Mouse (Mus musculus) G1E (cell line): Measurements from ENCODE around the gene Dnajc6. TPM values are rescaled to one million over a fixed set of nuclear protein-coding genes. Genes with fewer than 3 reads are reported as not detected.

Experiments used
- ATAC-seq: 2 replicates; pipeline ENCODE4 v1.8.0; 2016; ENCODE audit warnings: mild to moderate bottlenecking; ENCODE audit not compliant: insufficient number of reproducible peaks, poor library complexity, low FRiP score, severe bottlenecking; ENCODE audit errors: extremely low read depth
- DNase-seq: peaks from one replicate; pipeline ENCODE4 v3.0.0; 2012; ENCODE audit warnings: low spot score
- H3K27me3 ChIP-seq: 2 replicates; pipeline ENCODE4 v1.6.1; 2012; ENCODE audit warnings: mild to moderate bottlenecking, low read length, inconsistent platforms; ENCODE audit not compliant: insufficient read depth
- H3K36me3 ChIP-seq: replicated peaks from 2 replicates; pipeline ENCODE3; 2012; ENCODE audit warnings: mild to moderate bottlenecking, inconsistent platforms
- H3K4me1 ChIP-seq: 2 replicates; pipeline ENCODE4 v1.6.1; 2012; ENCODE audit warnings: low read depth, low read length, inconsistent platforms, mixed read lengths; ENCODE audit not compliant: insufficient read depth
- H3K4me3 ChIP-seq: 2 replicates; pipeline ENCODE4 v1.5.1; 2012; ENCODE audit warnings: low read depth, mild to moderate bottlenecking, inconsistent platforms, low read length, moderate library complexity, mixed read lengths
- H3K9me3 ChIP-seq: replicated peaks from 2 replicates; pipeline ENCODE4 v1.6.1; 2012; ENCODE audit warnings: inconsistent platforms
- CTCF ChIP-seq: IDR thresholded peaks from 2 replicates; pipeline ENCODE4 v1.5.1; 2012; ENCODE audit warnings: low read depth, low read length, inconsistent platforms, mixed read lengths
- GATA1 ChIP-seq: IDR thresholded peaks from 2 replicates; pipeline ENCODE4 v1.6.1; 2012; ENCODE audit warnings: borderline replicate concordance, low read length, inconsistent platforms, mixed read lengths
- GATA2 ChIP-seq: IDR thresholded peaks from 2 replicates; pipeline ENCODE4 v1.6.1; 2012; ENCODE audit warnings: low read depth, low read length, inconsistent platforms, borderline replicate concordance
- POLR2AphosphoS5 ChIP-seq: IDR thresholded peaks from 2 replicates; pipeline ENCODE4 v1.6.1; 2012; ENCODE audit warnings: low read depth, low read length, inconsistent platforms; ENCODE audit not compliant: insufficient replicate concordance
- TAL1 ChIP-seq: conservative IDR thresholded peaks from 2 replicates; pipeline ENCODE4 v1.6.1; 2012; ENCODE audit warnings: low read depth, low read length, inconsistent platforms, mixed read lengths
- polyA plus RNA-seq: library from polyadenylated mRNA; stranded (reverse); fragments of >175 nt; gene quantifications from 2 replicates; pipeline ENCODE4 v1.2.3, GENCODE M21; 2012
- total RNA-seq, 2 experiments: library from RNA; stranded (forward) in 1 of 2; stranded (reverse) in 1 of 2; fragments of 200-1000 nt in 1 of 2; fragments of >200 nt in 1 of 2; fragmentation: Nextera tagmentation in 1 of 2; gene quantifications; 2 replicates each; pipeline ENCODE4 v1.2.3; 2014 to 2017

Gene Dnajc6
- total and polyA plus RNA-seq, 3 experiments: 0.05 TPM; not detected in 2

GRCm38 (mm10) chr4:101575307-101575706, 78.9 kb downstream of the Dnajc6 start:
- TF ChIP-seq TAL1 (no peak), GATA1 (no peak), CTCF (no peak), GATA2 (no peak), POLR2AphosphoS5 (no peak)
- Histone ChIP-seq H3K36me3 (no peaks in the 10 kb centered on the region), H3K4me1 (no peaks in the 10 kb centered on the region), H3K4me3 (no peak overlapping the region), H3K27me3 (no peaks in the 10 kb centered on the region), H3K9me3 (no peaks in the 10 kb centered on the region)
- ATAC-seq (no peak), DNase-seq (no peak)

- ATAC-seq (no peak), DNase-seq (no peak)
- Histone ChIP-seq H3K36me3 (no peaks in the 10 kb centered on the region), H3K4me1 (no peaks in the 10 kb centered on the region), H3K27me3 (0 out of 2 replicates have a peak, but pooled peaks cover 3% of the 10 kb centered on the region), H3K9me3 (no peaks in the 10 kb centered on the region), H3K4me3 (no peak overlapping the region)
- TF ChIP-seq CTCF: no peak
- no peak for TF ChIP-seq GATA2
- no peak for TF ChIP-seq TAL1
- TF ChIP-seq POLR2AphosphoS5: no peak
- TF ChIP-seq GATA1: no peak
Observed at GRCm38 (mm10) chr4:101578720-101579119, 82.3 kb downstream of the Dnajc6 start.

GRCm38 (mm10) chr4:101579517-101579916, 83.1 kb downstream of the Dnajc6 start:
- no peaks in the 10 kb centered on the region for H3K9me3 ChIP-seq
- no peaks in the 10 kb centered on the region for H3K4me1 ChIP-seq
- H3K4me3 ChIP-seq: no peak overlapping the region
- DNase-seq (no peak), ATAC-seq (no peak)
- 0 out of 2 replicates have a peak, but pooled peaks cover 3% of the 10 kb centered on the region for H3K27me3 ChIP-seq
- H3K36me3 ChIP-seq: no peaks in the 10 kb centered on the region
- TF ChIP-seq CTCF (no peak), POLR2AphosphoS5 (no peak), GATA1 (no peak), TAL1 (no peak), GATA2 (no peak)

- Histone ChIP-seq H3K27me3 (peaks cover 8% of the 10 kb centered on the region; the same call in 1 of the 2 replicates), H3K4me1 (peaks cover 4% of the 10 kb centered on the region), H3K4me3 (no peak overlapping the region), H3K9me3 (no peaks in the 10 kb centered on the region), H3K36me3 (no peaks in the 10 kb centered on the region)
- DNase-seq: no peak
- ATAC-seq: no peak
- TF ChIP-seq GATA1: no peak
- TF ChIP-seq TAL1: no peak
- TF ChIP-seq POLR2AphosphoS5: no peak
- no peak for TF ChIP-seq GATA2
- TF ChIP-seq CTCF: no peak
Observed at GRCm38 (mm10) chr4:101581156-101581555, 84.7 kb downstream of the Dnajc6 start.

GRCm38 (mm10) chr4:101582882-101583281, 86.4 kb downstream of the Dnajc6 start:
- TF ChIP-seq GATA1 (no peak), POLR2AphosphoS5 (no peak), GATA2 (no peak), TAL1 (no peak), CTCF (no peak)
- H3K36me3 ChIP-seq: no peaks in the 10 kb centered on the region
- DNase-seq (no peak), ATAC-seq (no peak)
- H3K4me3 ChIP-seq: no peak overlapping the region
- H3K27me3 ChIP-seq: peaks cover 8% of the 10 kb centered on the region; the same call in 1 of the 2 replicates
- peaks cover 4% of the 10 kb centered on the region for H3K4me1 ChIP-seq
- no peaks in the 10 kb centered on the region for H3K9me3 ChIP-seq

- Histone ChIP-seq H3K4me3 (no peak overlapping the region), H3K36me3 (no peaks in the 10 kb centered on the region), H3K4me1 (peaks cover 4% of the 10 kb centered on the region), H3K9me3 (no peaks in the 10 kb centered on the region), H3K27me3 (peaks cover 11% of the 10 kb centered on the region; the same call in 1 of the 2 replicates)
- TF ChIP-seq GATA1 (no peak), POLR2AphosphoS5 (no peak), TAL1 (no peak), CTCF (no peak), GATA2 (no peak)
- ATAC-seq (no peak), DNase-seq (no peak)
Observed at GRCm38 (mm10) chr4:101584524-101585454, 88.3 kb downstream of the Dnajc6 start.
